Mouse (Mus musculus): ENCODE results near the gene Armh3.

DNA sequence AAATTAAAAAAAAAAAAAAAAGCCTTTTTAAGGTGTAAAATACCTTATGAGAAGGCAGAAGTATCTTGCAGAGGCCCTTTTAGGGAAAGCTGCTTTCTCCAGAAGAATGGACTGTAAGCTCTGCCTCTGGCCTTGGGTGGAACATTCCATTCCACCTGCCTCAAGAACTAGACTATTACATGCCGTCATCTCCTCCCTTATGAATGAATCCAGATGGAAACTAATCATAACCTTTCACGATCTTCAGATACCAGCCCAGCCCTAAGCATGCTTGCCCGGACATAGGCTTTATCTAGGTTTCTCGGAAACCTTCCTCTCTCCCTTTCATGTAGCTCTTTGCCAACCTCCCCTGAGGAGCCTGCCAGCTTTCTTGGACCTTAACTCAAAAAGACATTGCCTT, 210.0 kb downstream of the Armh3 start:
- no peak for TF ChIP-seq CTCF (IDR thresholded peaks at IDR 0.05)
- no peak for TF ChIP-seq EP300 (IDR thresholded peaks at IDR 0.05; ENCODE audit: insufficient read depth, low read depth, low read length)
